Mouse (Mus musculus) intestine, postnatal 0 days (tissue): Measurements from ENCODE around the gene Pnpla2. TPM values are rescaled to one million over a fixed set of nuclear protein-coding genes. Genes with fewer than 3 reads are reported as not detected.

Source experiments
- ATAC-seq: fragments of 200-750 bp; cut with Nextera tagmentation; 2 replicates; pipeline ENCODE4 v1.8.0; 2017; ENCODE audit warnings: mild to moderate bottlenecking, moderate TSS enrichment, moderate library complexity
- H3K27ac ChIP-seq: fragments of 300-500 bp; sonication (generic); 2 replicates; pipeline ENCODE4 v1.5.1; 2014; ENCODE audit warnings: mild to moderate bottlenecking, low read depth, low read length, moderate library complexity
- H3K27me3 ChIP-seq: fragments of 300-500 bp; sonication (generic); replicated peaks from 2 replicates; pipeline ENCODE4 v1.6.1; 2014; ENCODE audit warnings: low read length, mixed read lengths; ENCODE audit not compliant: control insufficient read depth, insufficient read depth
- H3K36me3 ChIP-seq: fragments of 300-500 bp; sonication (generic); 2 replicates; pipeline ENCODE4 v1.6.1; 2014; ENCODE audit warnings: mild to moderate bottlenecking, moderate library complexity; ENCODE audit not compliant: control insufficient read depth, insufficient read depth
- H3K4me1 ChIP-seq: fragments of 300-500 bp; sonication (generic); replicated peaks from 2 replicates; pipeline ENCODE4 v1.6.1; 2014; ENCODE audit warnings: antibody characterized with exemption, low read length, mixed read lengths; ENCODE audit not compliant: control insufficient read depth, insufficient read depth
- H3K4me2 ChIP-seq: fragments of 300-500 bp; sonication (generic); replicated peaks from 2 replicates; pipeline ENCODE4 v1.6.1; 2014; ENCODE audit warnings: low read depth, mild to moderate bottlenecking, moderate library complexity
- H3K4me3 ChIP-seq: fragments of 300-500 bp; sonication (generic); 2 replicates; pipeline ENCODE4 v1.5.1; 2014; ENCODE audit warnings: low read depth, low read length
- H3K9ac ChIP-seq: fragments of 300-500 bp; sonication (generic); 2 replicates; pipeline ENCODE4 v1.6.1; 2014; ENCODE audit warnings: mild to moderate bottlenecking, low read depth, low read length
- H3K9me3 ChIP-seq: fragments of 300-500 bp; sonication (generic); 2 replicates; pipeline ENCODE4 v1.6.1; 2016; ENCODE audit warnings: mixed run types; ENCODE audit not compliant: control insufficient read depth
- CTCF ChIP-seq: sonication (generic); IDR thresholded peaks from 2 replicates; pipeline ENCODE4 v1.5.1; 2016; ENCODE audit warnings: low read depth, mild to moderate bottlenecking, control low read depth, antibody characterized with exemption, moderate library complexity
- WGBS: fragments of 180-500 bp; shearing (Covaris S2); extraction: QIAGEN DNeasy Blood & Tissue Kit; methylation state at CpG from one replicate; pipeline ENCODE4 v1.1.7; 2014; 5-methylcytosine and 5-hydroxymethylcytosine counted together
- polyA plus RNA-seq: library from polyadenylated mRNA; unstranded; fragments of >200 nt; fragmentation: Nextera tagmentation; extraction: Ambion mirVana; gene quantifications from 2 replicates; pipeline ENCODE4 v1.2.1, GENCODE M21; 2015

Pnpla2 gene
- polyA plus RNA-seq, 1 experiment from 2014 or later: 79.4 TPM

- peak overlapping the region; percentile 73 for H3K27ac ChIP-seq
- peak; percentile 69 for ATAC-seq
Measured at GRCm38 (mm10) chr7:141468522-141469211, 13.7 kb downstream of the Pnpla2 start.

GRCm38 (mm10) chr7:141469352-141469751 lies 14.4 kb downstream of the Pnpla2 start:
- Histone ChIP-seq H3K36me3 (peaks cover 31% of the 10 kb centered on the region), H3K27ac (peak overlapping the region; percentile 73), H3K27me3 (peaks cover 8% of the 10 kb centered on the region), H3K9me3 (no peaks in the 10 kb centered on the region), H3K4me3 (peak overlapping the region; percentile 66; the same call in 1 of the 2 replicates), H3K4me2 (peak overlapping the region; percentile 80), H3K4me1 (peaks cover 18% of the 10 kb centered on the region), H3K9ac (peak overlapping the region; percentile 26; the same call in 1 of the 2 replicates)
- WGBS: 83% methylated on average over 6 of the region's 6 CpGs
- TF ChIP-seq CTCF: no peak
- no peak for ATAC-seq

More at GRCm38 (mm10) chr7:141468522-141469211, 13.7 kb downstream of the Pnpla2 start:
- Histone ChIP-seq H3K9ac (peak overlapping the region; percentile 67), H3K36me3 (peaks cover 31% of the 10 kb centered on the region), H3K4me1 (peaks cover 14% of the 10 kb centered on the region), H3K4me3 (peak overlapping the region; percentile 66), H3K9me3 (no peaks in the 10 kb centered on the region), H3K4me2 (peak overlapping the region; percentile 80), H3K27me3 (peaks cover 11% of the 10 kb centered on the region)
- 3% methylated on average over 8 of the region's 8 CpGs for WGBS
- peak; percentile 75 for TF ChIP-seq CTCF

- H3K9ac ChIP-seq: no peak overlapping the region
- no peak overlapping the region for H3K4me2 ChIP-seq
- peak overlapping the region; percentile 73; the same call in 1 of the 2 replicates for H3K27ac ChIP-seq
- H3K4me1 ChIP-seq: peaks cover 20% of the 10 kb centered on the region
- no peak overlapping the region for H3K4me3 ChIP-seq
- no peaks in the 10 kb centered on the region for H3K9me3 ChIP-seq
- peaks cover 31% of the 10 kb centered on the region for H3K36me3 ChIP-seq
- ATAC-seq: no peak
- no peak for TF ChIP-seq CTCF
- 93% methylated on average over 18 of the region's 18 CpGs for WGBS
- H3K27me3 ChIP-seq: 0 out of 2 replicates have a peak, but pooled peaks cover under 1% of the 10 kb centered on the region
Measured at GRCm38 (mm10) chr7:141469901-141470636, 15.1 kb downstream of the Pnpla2 start.

GRCm38 (mm10) chr7:141470637-141470944 lies 15.6 kb downstream of the Pnpla2 start:
- Histone ChIP-seq H3K9ac (no peak overlapping the region), H3K27me3 (no peaks in the 10 kb centered on the region), H3K27ac (no peak overlapping the region), H3K4me2 (no peak overlapping the region), H3K4me1 (peaks cover 20% of the 10 kb centered on the region), H3K36me3 (peaks cover 31% of the 10 kb centered on the region), H3K4me3 (no peak overlapping the region), H3K9me3 (no peaks in the 10 kb centered on the region)
- WGBS: 88% methylated on average over 10 of the region's 10 CpGs
- no peak for ATAC-seq
- no peak for TF ChIP-seq CTCF

- Histone ChIP-seq H3K9ac (no peak overlapping the region), H3K4me3 (no peak overlapping the region), H3K4me1 (peaks cover 22% of the 10 kb centered on the region), H3K27ac (no peak overlapping the region), H3K36me3 (peaks cover 31% of the 10 kb centered on the region), H3K27me3 (no peaks in the 10 kb centered on the region), H3K9me3 (no peaks in the 10 kb centered on the region), H3K4me2 (no peak overlapping the region)
- WGBS: 86% methylated on average over 1 of the region's 1 CpGs
- TF ChIP-seq CTCF: no peak
- ATAC-seq: no peak
Measured at GRCm38 (mm10) chr7:141471236-141471635, 16.2 kb downstream of the Pnpla2 start.

- H3K4me3 ChIP-seq: no peak overlapping the region
- no peak overlapping the region; the same call in 1 of the 2 replicates for H3K27ac ChIP-seq
- no peak overlapping the region for H3K9ac ChIP-seq
- no peaks in the 10 kb centered on the region for H3K9me3 ChIP-seq
- 68% methylated on average over 6 of the region's 6 CpGs for WGBS
- peaks cover 23% of the 10 kb centered on the region for H3K4me1 ChIP-seq
- no peak overlapping the region for H3K4me2 ChIP-seq
- TF ChIP-seq CTCF: no peak
- no peak for ATAC-seq
- H3K27me3 ChIP-seq: no peaks in the 10 kb centered on the region
- peaks cover 31% of the 10 kb centered on the region for H3K36me3 ChIP-seq
Measured at GRCm38 (mm10) chr7:141472226-141472625, 17.2 kb downstream of the Pnpla2 start.
